Comparison of ENCODE assay signal across 7 mouse cellular contexts in genomic region chr4:139380207-139380748, GRCm38 (mm10). TPM values are rescaled to one million over a fixed set of nuclear protein-coding genes. Genes with fewer than 3 reads are reported as not detected.
DNase-seq lines count a peak whose midpoint lies in the region; ATAC-seq lines count a peak whose summit lies in the region.

No protein-coding gene starts in this region.

- peak overlapping the region; percentile 81 for H3K9ac ChIP-seq in embryonic facial prominence, embryonic 12.5 days
- H3K9ac ChIP-seq in limb, embryonic 11.5 days (ENCODE audit: low read length): peak overlapping the region; percentile 81
- H3K9ac ChIP-seq in midbrain, embryonic 14.5 days (replicated peaks; ENCODE audit: low read length): peak overlapping the region; percentile 85

- H3K9me3 ChIP-seq in embryonic facial prominence, embryonic 12.5 days: no peaks in the 10 kb centered on the region
- H3K9me3 ChIP-seq in limb, embryonic 11.5 days (ENCODE audit: control insufficient read depth, low read length): no peaks in the 10 kb centered on the region
- H3K9me3 ChIP-seq in midbrain, embryonic 14.5 days (ENCODE audit: control insufficient read depth, low read length): no peaks in the 10 kb centered on the region

- H3K4me3 ChIP-seq in embryonic facial prominence, embryonic 12.5 days: peak overlapping the region; percentile 93
- peak overlapping the region; percentile 95 for H3K4me3 ChIP-seq in limb, embryonic 11.5 days (ENCODE audit: low read depth, low read length)
- H3K4me3 ChIP-seq in midbrain, embryonic 14.5 days (replicated peaks; ENCODE audit: low read depth, low read length): peak overlapping the region; percentile 83

- under 1% methylated on average over 51 of the region's 54 CpGs for WGBS in embryonic facial prominence, embryonic 12.5 days
- under 1% methylated on average over 54 of the region's 54 CpGs for WGBS in limb, embryonic 11.5 days
- under 1% methylated on average over 54 of the region's 54 CpGs for WGBS in midbrain, embryonic 14.5 days

- peaks cover 25% of the 10 kb centered on the region for H3K36me3 ChIP-seq in embryonic facial prominence, embryonic 12.5 days
- H3K36me3 ChIP-seq in limb, embryonic 11.5 days (ENCODE audit: control insufficient read depth, insufficient read depth, low read length): peaks cover 5% of the 10 kb centered on the region; the same call in 1 of the 2 replicates
- peaks cover 27% of the 10 kb centered on the region for H3K36me3 ChIP-seq in midbrain, embryonic 14.5 days (ENCODE audit: control insufficient read depth, insufficient read depth, low read length)

- peak overlapping the region; percentile 94 for H3K4me2 ChIP-seq in embryonic facial prominence, embryonic 12.5 days (replicated peaks)
- peak overlapping the region; percentile 81 for H3K4me2 ChIP-seq in limb, embryonic 11.5 days (ENCODE audit: low read depth, severe bottlenecking)
- peak overlapping the region; percentile 92 for H3K4me2 ChIP-seq in midbrain, embryonic 14.5 days (ENCODE audit: low read length)

- H3K4me1 ChIP-seq in embryonic facial prominence, embryonic 12.5 days: peaks cover 16% of the 10 kb centered on the region
- peaks cover 5% of the 10 kb centered on the region; the same call in 1 of the 2 replicates for H3K4me1 ChIP-seq in limb, embryonic 11.5 days (ENCODE audit: control insufficient read depth, insufficient read depth, low read length)
- peaks cover 16% of the 10 kb centered on the region for H3K4me1 ChIP-seq in midbrain, embryonic 14.5 days (ENCODE audit: control insufficient read depth, insufficient read depth, low read length)

- peak; percentile 92 for ATAC-seq in embryonic facial prominence, embryonic 12.5 days (ENCODE audit: insufficient number of reproducible peaks, insufficient read depth, low FRiP score, low TSS enrichment)
- ATAC-seq in limb, embryonic 11.5 days (ENCODE audit: insufficient number of reproducible peaks, low FRiP score, low TSS enrichment, low read depth): peak; percentile 97
- peak; percentile 95 for ATAC-seq in midbrain, embryonic 14.5 days (ENCODE audit: low FRiP score, low TSS enrichment)

- H3K27me3 ChIP-seq in embryonic facial prominence, embryonic 12.5 days: no peaks in the 10 kb centered on the region
- H3K27me3 ChIP-seq in limb, embryonic 11.5 days (ENCODE audit: control insufficient read depth, insufficient read depth, low read length): no peaks in the 10 kb centered on the region
- H3K27me3 ChIP-seq in midbrain, embryonic 14.5 days (ENCODE audit: control insufficient read depth, insufficient read depth, low read length): no peaks in the 10 kb centered on the region

- DNase-seq in adrenal gland, postnatal 25 days: peak; percentile 100
- peak; percentile 100 for DNase-seq in heart, adult 11 months
- DNase-seq in kidney, adult 18-20 months: peak; percentile 100
- DNase-seq in limb, embryonic 11.5 days (ENCODE audit: low spot score): peak; percentile 100
- DNase-seq in midbrain, embryonic 14.5 days: peak; percentile 100
- DNase-seq in spleen, adult 18-20 months: peak; percentile 99 to 100

- peak overlapping the region; percentile 86 for H3K27ac ChIP-seq in embryonic facial prominence, embryonic 12.5 days
- peak overlapping the region; percentile 36; the same call in 1 of the 2 replicates for H3K27ac ChIP-seq in limb, embryonic 11.5 days (replicated peaks; ENCODE audit: low read depth, low read length)
- H3K27ac ChIP-seq in midbrain, embryonic 14.5 days (replicated peaks; ENCODE audit: low read depth, low read length): peak overlapping the region; percentile 78

RNA-seq across cellular contexts. Expression of gene Ubr4, which starts 27.9 kb away (rescaled TPM):
- total RNA-seq in adrenal gland, postnatal 25 days (2021): 182 and 200 TPM in 2 replicates
- 70.8 and 74.0 TPM in 2 replicates for polyA plus RNA-seq in embryonic facial prominence, embryonic 12.5 days (2016; fragmentation: Nextera tagmentation; extraction: Ambion mirVana)
- 87.0 and 93.7 TPM in 2 replicates for polyA plus RNA-seq in limb, embryonic 11.5 days (2014; fragmentation: Nextera tagmentation; extraction: Ambion mirVana)
- polyA plus RNA-seq in midbrain, embryonic 14.5 days (2014; fragmentation: Nextera tagmentation; extraction: Ambion mirVana): 83.3 and 97.3 TPM in 2 replicates

RNA-seq across cellular contexts. Expression of gene Emc1, which starts 27.9 kb away (rescaled TPM):
- 45.8 and 58.2 TPM in 2 replicates for total RNA-seq in adrenal gland, postnatal 25 days (2021)
- polyA plus RNA-seq in embryonic facial prominence, embryonic 12.5 days (2016; fragmentation: Nextera tagmentation; extraction: Ambion mirVana): 32.1 and 33.6 TPM in 2 replicates
- polyA plus RNA-seq in limb, embryonic 11.5 days (2014; fragmentation: Nextera tagmentation; extraction: Ambion mirVana): 15.7 and 23.0 TPM in 2 replicates
- 33.5 and 35.2 TPM in 2 replicates for polyA plus RNA-seq in midbrain, embryonic 14.5 days (2014; fragmentation: Nextera tagmentation; extraction: Ambion mirVana)

RNA-seq across cellular contexts. Expression of gene Mrto4, which starts 27.9 kb away (rescaled TPM):
- total RNA-seq in adrenal gland, postnatal 25 days (2021): 61.4 and 68.9 TPM in 2 replicates
- 125 and 129 TPM in 2 replicates for polyA plus RNA-seq in embryonic facial prominence, embryonic 12.5 days (2016; fragmentation: Nextera tagmentation; extraction: Ambion mirVana)
- polyA plus RNA-seq in limb, embryonic 11.5 days (2014; fragmentation: Nextera tagmentation; extraction: Ambion mirVana): 151 and 160 TPM in 2 replicates
- polyA plus RNA-seq in midbrain, embryonic 14.5 days (2014; fragmentation: Nextera tagmentation; extraction: Ambion mirVana): 76.5 and 81.1 TPM in 2 replicates

Comparison
In these comparisons a context has a peak if more than half of its experiments do, and no peak if none do; other contexts are left out.
1. Peak in every context shown above with its lines: DNase-seq, ATAC-seq, H3K4me3 ChIP-seq and H3K27ac ChIP-seq.
2. H3K27ac ChIP-seq: peak in every context shown above with its lines; median percentile 86 in embryonic facial prominence, embryonic 12.5 days; 78 in midbrain, embryonic 14.5 days; 36 in limb, embryonic 11.5 days.